Mouse (Mus musculus) neutrophil, adult 5-6 weeks (primary cell): ENCODE measurements around the gene Colq. TPM values are rescaled to one million over a fixed set of nuclear protein-coding genes. Genes with fewer than 3 reads are reported as not detected.
"Not testable (repeated sequence)": the region's sequence is repeated elsewhere in the genome, so short reads cannot be mapped to it uniquely, and the experiment has no call there.

Experiments used
- ATAC-seq: fragments of 151-379, 151-347 bp; 2 replicates; pipeline ENCODE4 v1.8.0; 2017; ENCODE audit warnings: mild to moderate bottlenecking, moderate TSS enrichment; ENCODE audit not compliant: insufficient number of reproducible peaks, poor library complexity, low FRiP score, severe bottlenecking; ENCODE audit errors: extremely low read depth
- total RNA-seq: library from RNA; stranded (forward); fragments of 200-1000 nt; gene quantifications from 2 replicates; pipeline ENCODE4 v1.2.3, GENCODE M21; 2017

The Colq gene
- 2.0 and 2.5 TPM in 2 replicates for total RNA-seq

DNA sequence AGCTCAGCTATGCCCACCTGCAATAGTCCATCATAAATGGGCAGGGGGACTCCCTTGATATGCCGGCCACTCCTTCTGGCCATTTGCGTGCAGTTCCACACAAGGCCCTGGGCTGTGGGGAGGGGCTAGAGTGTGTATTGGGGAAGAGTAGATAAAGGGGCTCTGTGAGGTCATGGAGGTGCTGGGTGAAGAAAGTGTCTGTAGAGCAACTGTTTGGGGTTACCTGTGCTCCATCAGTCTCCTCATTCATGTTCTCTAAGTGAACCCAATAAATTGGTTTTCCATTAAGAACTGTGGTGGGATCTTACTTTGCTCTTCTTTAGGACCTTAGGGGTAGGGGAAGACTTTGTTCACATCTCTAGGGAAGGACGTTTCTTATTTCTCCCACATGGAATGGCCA lies at the start of gene Colq:
Gene Colq (minus strand): TSS at position 101 of the 400 bp plus-strand sequence.
- ATAC-seq, result no peak

DNA sequence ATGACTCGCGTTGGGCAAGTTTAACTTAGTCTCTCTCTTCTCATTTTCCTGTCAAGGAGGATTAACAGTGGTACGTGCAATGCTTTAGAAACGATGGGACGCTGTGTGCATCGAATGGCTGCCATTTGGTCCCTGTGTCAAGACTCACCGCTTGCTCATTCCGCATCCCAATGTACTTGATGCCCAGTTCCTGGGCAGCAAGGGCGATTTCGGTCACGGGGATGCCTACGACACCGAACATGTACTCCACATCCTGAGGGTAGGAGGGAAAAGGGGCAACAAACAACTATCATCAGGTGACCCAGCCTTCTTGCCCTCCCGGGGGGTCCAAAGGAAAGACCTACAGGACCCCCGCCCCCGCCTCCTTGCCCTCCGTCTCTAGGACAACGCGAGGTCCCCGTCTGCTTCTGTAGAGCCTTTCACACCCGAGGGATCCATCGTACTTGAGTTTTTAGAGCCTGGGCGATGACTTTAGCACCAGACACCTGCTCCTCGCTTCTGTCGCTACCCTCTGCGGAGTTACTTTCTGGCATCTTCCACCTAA lies 49.3 kb upstream of the Colq start, which contains the start of gene Gm49387:
Gene Gm49387 (minus strand): TSS at position 533 of the 544 bp plus-strand sequence.
- ATAC-seq, result no peak

DNA sequence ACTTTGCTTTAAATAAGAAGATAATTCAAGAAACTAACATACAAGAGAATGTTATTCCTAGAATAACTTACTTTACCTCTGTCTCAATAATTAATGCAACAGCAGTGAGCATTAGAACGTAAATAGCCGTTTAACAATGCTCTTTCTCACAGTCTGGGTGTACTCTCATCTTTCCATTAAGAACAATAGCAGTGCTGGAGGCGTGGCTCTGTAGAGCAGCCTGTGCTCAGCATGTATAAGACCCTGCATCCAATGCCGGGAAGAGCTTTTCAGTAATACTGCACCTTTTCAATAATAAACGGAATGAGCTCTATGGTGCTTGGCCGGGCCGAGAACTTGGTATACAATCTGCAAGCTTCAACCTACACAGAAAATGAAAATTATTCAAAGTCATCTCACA lies 39.5 kb upstream of the Colq start:
- ATAC-seq, result no peak

DNA sequence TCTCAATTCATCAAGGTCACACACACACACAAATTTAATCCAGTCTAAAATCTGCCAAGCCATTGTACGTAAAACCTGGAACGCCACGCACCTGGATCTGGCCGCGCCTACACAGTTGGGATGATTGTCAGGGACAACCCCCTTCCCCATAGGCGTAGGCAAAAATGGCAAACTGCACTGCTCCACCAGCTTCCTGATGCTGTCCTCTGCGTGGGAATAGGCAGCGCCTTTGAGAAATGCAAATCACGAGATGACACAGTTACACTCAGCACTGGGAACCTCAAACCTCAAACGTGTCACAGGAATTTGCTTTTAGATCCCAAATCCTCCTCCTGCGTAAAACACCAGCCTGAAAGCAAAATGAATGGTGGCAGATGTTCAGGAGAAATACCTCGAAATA lies 31.6 kb upstream of the Colq start:
- no peak for ATAC-seq

DNA sequence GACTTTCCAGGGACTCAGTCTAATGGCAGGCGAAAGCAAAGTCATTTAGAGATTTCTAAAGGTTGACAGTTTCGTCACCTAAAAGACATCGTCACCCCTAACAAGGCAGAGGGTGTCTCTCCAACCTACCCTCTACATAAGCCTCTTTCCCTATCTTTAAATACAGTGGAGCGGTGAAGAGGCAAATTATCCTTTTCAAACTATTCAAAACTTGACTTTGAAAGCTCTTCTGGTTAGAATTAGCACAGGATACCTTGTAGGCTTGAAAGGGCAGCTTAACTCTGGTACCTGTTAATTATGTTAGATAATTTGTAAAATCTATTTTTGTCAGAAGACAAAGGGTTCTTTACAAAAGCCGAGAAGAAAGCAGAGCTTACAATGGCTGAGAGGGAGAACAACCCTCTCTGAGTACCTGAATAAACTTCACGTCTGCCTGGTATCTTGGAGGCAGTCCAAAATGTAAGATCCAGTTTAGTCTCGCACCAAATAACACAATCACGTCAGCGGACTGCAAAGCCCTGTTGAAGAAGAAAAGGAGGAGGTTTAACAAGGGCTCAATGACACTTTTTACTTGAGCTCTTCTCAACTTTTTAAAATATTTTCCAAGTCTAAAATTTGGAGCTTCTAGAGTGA lies 29.6 kb upstream of the Colq start:
- ATAC-seq, result no peak

DNA sequence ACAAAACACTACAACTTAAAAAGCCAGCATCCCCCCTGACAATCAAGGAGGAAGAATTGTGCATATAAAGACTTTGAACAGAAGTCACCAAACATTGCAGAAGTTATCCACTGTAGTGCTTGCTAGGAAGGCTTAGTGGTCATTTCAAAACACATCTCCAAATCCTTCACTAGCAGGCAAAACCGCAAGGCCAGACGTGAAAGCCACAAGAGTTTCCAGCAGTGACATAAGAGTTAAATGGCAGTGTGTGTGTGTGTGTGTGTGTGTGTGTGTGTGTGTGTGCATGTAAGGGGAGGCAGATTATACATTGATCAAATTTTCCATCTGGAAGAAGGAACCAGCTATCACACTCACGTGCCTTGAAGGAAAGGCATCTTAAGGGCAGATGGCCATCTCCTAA lies 26.9 kb upstream of the Colq start:
- no peak for ATAC-seq

DNA sequence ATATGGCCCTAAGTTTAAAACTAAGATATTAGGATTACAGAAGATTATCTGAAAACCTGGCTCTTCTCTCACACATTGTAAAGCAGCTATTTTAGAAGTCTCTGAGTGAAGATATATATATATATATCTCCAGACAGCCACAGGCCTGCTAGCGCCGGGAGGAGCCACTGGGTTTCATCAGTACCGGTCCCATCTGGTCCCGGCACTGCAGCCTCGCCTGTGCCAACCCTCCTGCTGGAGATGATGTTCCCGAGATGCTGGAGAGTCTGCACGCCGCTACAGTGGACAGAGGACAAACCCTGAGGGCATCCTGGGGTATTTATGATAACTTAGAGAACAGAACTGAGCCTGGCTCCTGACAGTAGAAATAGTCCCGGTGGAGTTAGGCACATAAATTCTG lies 26.1 kb upstream of the Colq start:
- no peak for ATAC-seq

DNA sequence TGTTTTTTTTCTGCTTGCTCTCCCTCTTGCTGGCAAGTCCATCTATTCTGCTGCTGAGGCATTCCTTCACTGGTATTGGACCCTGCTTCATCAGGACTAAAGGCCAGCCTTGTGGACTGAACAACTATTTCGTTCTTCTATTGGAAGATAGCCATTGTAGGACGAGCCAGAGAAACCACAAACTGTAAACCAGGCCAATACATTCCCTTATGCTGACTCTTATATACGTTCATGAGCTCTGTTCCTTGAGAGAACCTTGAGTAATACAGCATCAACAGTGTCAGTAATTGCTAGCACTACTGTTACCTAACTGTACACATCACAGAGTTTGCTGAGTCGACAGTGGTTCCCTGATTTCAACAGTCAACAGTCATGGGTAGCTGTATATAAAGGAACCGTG lies 22.5 kb upstream of the Colq start:
- no peak for ATAC-seq

DNA sequence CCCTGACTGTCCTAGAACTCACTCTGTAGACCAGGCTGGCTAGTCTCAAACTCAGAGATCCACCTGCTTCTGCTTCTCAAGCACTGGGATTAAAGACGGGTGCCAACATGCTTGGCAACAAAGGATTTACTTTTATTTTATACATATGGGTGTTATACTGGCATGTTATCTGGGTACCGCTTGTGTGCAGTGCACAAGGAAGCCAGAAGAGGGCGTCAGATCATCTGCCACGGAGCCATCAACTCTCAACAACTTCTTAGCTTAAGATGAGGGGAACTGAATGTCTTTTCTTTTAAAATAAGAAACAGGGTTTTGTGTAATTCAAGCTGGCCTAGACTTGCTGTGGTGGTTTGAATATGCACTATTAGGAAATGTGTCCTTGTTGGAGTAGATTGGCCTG lies 20.8 kb upstream of the Colq start:
- ATAC-seq, result no peak

DNA sequence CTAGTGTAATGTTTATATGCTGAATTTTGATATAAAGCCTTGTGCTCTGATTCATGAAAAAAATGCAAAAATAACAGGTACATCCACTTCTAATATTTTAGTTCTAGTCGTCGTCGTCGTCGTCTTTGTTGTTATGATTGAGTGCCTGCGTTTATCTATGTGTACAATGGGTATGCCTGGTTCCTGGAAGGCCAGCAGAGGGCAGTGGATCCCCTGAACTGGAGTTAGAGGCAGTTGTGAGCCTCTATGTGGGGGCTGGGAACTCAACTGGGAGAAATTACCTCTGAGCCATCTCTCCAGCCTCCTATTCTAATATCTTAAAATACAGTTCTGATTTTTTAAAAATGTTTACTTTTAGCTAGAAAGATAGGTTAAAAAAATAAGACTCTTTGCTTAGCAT lies 14.4 kb upstream of the Colq start:
- no peak for ATAC-seq

DNA sequence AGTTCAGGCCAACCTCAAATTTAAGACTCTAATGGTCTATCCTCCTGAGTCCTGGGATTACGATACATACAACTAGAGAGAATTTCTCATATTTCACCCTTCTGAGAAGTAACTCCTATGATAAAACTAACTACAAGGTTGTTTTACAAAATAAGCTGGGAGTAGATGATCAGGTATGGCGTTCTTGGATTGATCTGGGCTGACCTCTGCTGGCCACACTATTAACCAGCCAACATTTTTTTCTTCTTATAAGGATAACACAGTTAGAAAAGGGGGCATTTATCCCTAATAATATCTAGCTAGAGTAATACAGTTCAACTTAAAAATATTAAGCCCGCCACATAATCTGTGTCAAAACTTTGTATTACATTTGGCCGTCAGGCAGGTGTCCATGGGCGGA lies 13.8 kb upstream of the Colq start:
- no peak for ATAC-seq

DNA sequence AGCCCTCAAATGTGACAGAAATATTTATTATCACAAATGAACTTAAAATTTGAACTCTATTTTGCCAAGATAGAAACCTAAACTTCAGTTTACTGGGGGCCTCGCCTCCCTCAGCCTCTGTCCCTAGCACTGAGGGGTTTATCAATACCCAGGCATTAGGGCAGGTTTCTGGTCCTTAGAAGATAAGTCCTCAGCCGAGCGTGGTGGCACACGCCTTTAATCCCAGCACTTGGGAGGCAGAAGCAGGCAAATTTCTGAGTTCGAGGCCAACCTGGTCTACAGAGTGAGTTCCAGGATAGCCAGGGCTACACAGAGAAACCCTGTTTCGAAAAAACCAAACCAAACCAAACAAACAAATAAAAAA lies 11.5 kb upstream of the Colq start:
- ATAC-seq, result not testable (repeated sequence)

DNA sequence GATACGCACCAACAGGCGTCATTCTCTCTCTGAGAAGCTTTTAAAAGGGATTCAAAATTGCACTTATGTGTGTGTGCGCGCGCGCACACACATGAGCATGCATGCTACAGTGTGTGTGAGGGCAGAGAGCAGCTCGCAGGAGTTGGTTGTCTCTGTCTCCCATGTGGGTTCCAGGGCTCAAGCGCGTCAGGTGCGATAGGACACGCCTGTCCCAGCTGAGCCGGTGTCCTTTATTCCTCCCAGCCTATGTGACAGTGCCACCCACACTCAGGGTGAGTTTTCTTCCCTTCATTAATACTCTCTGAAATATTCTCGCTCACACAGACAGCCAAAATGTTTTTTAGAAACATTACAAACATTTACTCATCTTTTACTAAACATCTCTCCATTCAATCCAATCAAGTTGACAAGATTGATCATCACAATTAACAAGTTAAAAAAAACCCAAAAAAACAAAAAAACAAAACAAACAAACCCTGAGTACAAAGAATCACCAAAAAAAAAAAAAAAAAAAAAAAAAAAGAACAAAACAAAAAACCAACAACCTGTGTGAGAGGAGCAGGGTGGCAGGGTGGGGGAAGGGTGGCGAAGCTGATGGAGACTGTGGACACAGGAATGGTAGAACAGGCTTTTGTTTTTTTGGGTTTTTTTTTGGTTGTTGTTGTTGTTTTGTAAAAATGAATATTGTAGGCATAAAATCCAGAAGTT lies 10.9 kb upstream of the Colq start:
- ATAC-seq, result no peak

DNA sequence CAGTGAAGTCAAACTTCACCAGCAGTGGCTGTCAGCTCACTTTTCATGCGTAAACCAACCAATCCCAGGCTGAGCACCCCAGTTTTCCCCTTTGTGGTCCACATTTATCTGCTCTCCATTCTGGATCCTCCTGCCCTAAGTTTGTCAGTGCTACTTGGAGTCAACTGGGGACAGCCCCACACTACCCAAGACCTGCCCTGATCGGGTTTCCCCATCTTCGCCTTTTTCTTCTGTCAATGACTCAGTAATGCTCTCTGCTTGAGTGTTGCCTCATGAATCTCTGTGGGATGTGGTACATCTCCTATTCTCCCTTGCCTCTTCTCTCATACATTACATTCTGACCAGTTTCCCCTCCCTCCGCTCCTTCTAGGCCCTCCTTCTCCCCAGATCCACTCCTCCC lies 6.3 kb upstream of the Colq start:
- ATAC-seq, result no peak

DNA sequence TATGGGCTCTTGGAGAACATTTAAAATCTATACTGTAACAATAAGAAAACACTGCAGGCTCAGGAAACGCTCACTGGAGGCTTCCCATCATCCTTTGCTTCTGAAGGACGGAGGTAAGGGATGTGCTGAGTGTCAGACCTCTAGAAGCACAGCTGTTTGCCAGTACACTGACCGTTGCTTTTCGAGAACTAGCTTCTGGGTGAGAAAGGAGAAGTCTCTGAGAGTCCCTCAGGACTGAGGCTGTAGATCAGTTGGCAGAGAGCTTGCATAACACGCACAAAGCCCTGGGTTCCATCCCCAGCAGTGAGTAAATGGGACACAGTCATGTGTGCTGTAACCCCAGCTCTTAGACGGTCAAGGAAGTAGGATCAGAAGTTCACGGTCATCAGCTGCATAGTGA lies 5.3 kb upstream of the Colq start:
- no peak for ATAC-seq

DNA sequence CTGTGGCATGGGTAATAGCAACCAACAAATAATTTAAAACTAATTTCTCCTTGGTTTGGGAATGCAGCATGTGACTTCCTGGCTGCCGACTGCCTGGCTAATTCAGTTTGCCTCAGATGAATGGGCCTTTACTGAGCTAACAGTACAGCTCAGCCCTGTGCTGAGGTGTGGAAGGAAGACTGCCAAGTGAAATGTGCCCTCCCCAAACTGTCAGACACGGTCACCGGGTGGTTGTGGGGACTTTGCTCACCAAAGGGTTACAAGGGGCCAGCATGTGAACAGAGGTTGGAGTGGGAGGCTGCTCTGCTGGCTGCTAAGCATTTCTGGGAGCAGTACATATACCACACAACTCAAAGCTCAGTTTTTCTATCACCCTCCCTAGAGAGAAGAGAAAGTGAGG lies 3.5 kb upstream of the Colq start:
- no peak for ATAC-seq

DNA sequence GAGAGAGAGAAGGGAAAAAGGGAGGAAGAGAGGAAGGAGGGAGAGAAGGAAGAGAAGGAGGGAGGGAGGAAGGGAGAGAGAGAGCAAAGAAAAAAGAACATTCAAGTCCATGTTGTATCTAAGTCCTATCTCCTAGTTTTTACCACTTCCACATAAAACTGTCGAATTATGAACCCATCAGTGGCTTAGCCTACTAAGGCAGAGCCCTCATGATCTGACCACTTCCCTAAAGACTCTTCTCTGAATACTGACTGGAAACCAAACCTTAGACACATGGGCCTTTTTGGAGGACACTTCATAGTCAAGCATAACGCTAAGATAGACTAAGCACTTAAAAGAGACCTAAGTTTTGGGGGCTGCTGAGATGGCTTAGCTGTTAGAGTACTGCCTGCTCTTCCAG lies 1.9 kb upstream of the Colq start:
- no peak for ATAC-seq

DNA sequence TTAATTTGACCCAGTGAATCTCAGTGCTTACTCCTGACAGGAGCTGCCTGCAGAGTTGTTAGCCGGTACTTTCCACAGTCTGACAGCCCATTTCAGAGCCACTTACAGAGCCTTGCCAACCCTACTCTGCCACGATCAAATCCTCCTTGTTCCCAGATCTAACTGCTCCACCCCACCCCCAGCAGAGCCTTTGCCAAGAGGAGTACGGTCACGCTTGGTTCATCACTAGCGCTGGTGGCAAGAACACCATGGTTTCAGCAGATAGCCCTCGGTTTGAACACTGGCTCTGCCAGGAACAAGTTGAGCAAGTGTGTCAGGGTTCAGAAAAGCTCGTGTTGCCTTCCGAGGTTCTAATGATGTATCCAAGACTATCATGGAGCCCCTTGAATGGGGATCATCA lies 4.7 kb downstream of the Colq start:
- no peak for ATAC-seq

DNA sequence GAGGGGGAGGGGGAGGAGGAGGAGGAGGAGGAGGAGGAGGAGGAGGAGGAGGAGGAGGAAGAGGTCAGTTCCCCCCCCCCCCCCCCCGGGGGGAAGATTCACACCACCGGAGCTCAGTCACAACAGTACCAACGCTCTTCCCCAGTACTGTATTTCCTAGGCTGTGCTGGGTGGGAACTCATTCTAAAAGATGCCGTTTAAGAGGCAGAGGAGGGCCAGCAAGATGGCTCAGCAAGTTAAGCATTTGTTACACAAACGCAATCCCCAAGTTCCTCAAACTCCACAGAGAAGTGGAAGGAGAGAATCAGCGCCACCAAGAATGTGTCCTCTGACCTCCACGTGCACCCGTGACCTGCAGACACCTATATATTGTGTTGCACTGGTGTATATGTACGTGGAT lies 8.1 kb downstream of the Colq start:
- ATAC-seq, result no peak

DNA sequence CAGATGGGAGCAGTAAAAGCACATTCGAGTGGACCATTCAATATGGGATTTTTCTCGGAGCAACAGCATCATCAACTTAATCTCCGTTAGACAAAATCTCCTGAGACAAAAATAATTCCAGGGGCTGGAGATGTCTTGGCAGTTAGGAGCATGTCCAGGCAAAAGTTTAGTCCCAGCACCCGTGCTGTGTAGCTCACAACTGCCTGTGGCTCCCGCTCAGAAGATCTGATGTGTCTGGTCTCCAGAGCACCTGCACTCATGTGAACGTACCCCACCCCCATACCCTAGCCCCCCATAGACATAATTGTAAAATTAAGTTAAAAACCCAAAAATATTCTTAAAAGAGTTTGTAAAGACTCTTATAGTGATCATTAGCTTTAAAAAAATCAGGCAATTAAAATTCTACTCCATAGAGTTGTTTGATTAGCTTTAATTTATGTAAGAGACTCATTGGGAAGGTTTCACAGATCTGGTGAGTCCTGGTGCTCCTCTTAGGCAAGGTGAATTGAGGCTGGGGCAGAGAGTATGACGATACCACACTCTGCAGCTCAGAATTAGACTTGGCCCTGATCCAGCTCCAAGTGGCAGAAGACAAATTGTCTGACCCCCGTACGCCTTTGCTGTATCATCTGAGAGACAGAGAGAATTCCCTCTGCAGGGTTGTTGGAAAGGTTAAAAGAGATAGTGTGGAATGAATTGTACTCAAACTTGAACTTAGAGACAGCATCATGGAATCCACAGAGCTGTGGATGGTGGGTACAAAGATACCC lies 13.0 kb downstream of the Colq start:
- no peak for ATAC-seq
